Mouse (Mus musculus) liver, embryonic 11.5 days (tissue): ENCODE data around the gene Got1. TPM values are rescaled to one million over a fixed set of nuclear protein-coding genes. Genes with fewer than 3 reads are reported as not detected.
"Not testable (repeated sequence)": the region's sequence is repeated elsewhere in the genome, so short reads cannot be mapped to it uniquely, and the experiment has no call there.

Experiments used
- ATAC-seq: fragments of 200-750 bp; cut with Nextera tagmentation; replicated peaks from 2 replicates; pipeline ENCODE4 v1.8.0; 2017; ENCODE audit warnings: moderate number of reproducible peaks, mild to moderate bottlenecking, moderate TSS enrichment, moderate library complexity; ENCODE audit not compliant: low FRiP score
- DNase-seq: peaks from one replicate; pipeline ENCODE4 v3.0.0-alpha.2; 2017; ENCODE audit warnings: low spot score
- H3K27ac ChIP-seq: fragments of 300-500 bp; sonication (generic); 2 replicates; pipeline ENCODE4 v1.5.1; 2014; ENCODE audit warnings: mild to moderate bottlenecking, low read depth, low read length, control low read depth
- H3K27me3 ChIP-seq: fragments of 300-500 bp; sonication (generic); replicated peaks from 2 replicates; pipeline ENCODE4 v1.6.1; 2014; ENCODE audit warnings: low read length, mixed read lengths; ENCODE audit not compliant: control insufficient read depth, insufficient read depth
- H3K36me3 ChIP-seq: fragments of 300-500 bp; sonication (generic); 2 replicates; pipeline ENCODE4 v1.6.1; 2014; ENCODE audit warnings: mild to moderate bottlenecking, low read length, moderate library complexity, mixed read lengths; ENCODE audit not compliant: control insufficient read depth, insufficient read depth
- H3K4me1 ChIP-seq: fragments of 300-500 bp; sonication (generic); replicated peaks from 2 replicates; pipeline ENCODE4 v1.6.1; 2014; ENCODE audit warnings: low read length, mixed read lengths; ENCODE audit not compliant: control insufficient read depth, insufficient read depth
- H3K4me2 ChIP-seq: fragments of 300-500 bp; sonication (generic); 2 replicates; pipeline ENCODE4 v1.6.1; 2014; ENCODE audit warnings: mild to moderate bottlenecking, control low read depth, moderate library complexity
- H3K4me3 ChIP-seq: fragments of 300-500 bp; sonication (generic); 2 replicates; pipeline ENCODE4 v1.5.1; 2014; ENCODE audit warnings: low read depth, low read length, control low read depth
- H3K9ac ChIP-seq: fragments of 300-500 bp; sonication (generic); 2 replicates; pipeline ENCODE4 v1.6.1; 2014; ENCODE audit warnings: low read depth, low read length, control low read depth
- H3K9me3 ChIP-seq: fragments of 300-500 bp; sonication (generic); 2 replicates; pipeline ENCODE4 v1.6.1; 2016; ENCODE audit warnings: low read length, inconsistent platforms, mixed read lengths; ENCODE audit not compliant: control insufficient read depth
- WGBS: fragments of 180-500 bp; shearing (Covaris S2); extraction: QIAGEN DNeasy Blood & Tissue Kit; methylation state at CpG from one replicate; pipeline ENCODE4 v1.1.7; 2014; 5-methylcytosine and 5-hydroxymethylcytosine counted together
- polyA plus RNA-seq: library from polyadenylated mRNA; unstranded; fragments of >200 nt; fragmentation: Nextera tagmentation; extraction: Ambion mirVana; gene quantifications from 2 replicates; pipeline ENCODE4 v1.2.1, GENCODE M21; 2014

Gene Got1
- polyA plus RNA-seq, 1 experiment from 2014 or later: 33.7 TPM

DNA sequence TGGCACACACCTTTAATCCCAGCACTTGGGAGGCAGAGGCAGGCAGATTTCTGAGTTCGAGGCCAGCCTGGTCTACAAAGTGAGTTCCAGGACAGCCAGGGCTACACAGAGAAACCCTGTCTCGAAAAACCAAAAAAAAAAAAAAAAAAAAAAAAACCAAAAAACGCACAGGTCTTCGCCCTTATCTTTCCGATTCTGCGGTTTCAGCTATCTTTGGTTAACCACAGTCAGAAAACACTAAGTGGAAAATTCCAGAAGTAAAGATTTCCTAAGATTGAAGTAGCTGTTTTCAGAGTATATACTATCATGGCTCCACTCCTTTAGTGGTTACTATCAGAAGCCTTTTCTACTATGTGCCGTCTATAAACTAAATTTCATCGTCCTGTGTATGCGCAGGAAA, 20.8 kb downstream of the Got1 start:
- H3K27ac ChIP-seq, H3K4me1 ChIP-seq, ATAC-seq, H3K9ac ChIP-seq, H3K4me3 ChIP-seq, H3K4me2 ChIP-seq, DNase-seq, H3K9me3 ChIP-seq, H3K27me3 ChIP-seq: not testable (repeated sequence)
- H3K36me3 ChIP-seq: peaks cover 31% of the 10 kb centered on the region
- WGBS: 71% methylated on average over 8 of the region's 9 CpGs

DNA sequence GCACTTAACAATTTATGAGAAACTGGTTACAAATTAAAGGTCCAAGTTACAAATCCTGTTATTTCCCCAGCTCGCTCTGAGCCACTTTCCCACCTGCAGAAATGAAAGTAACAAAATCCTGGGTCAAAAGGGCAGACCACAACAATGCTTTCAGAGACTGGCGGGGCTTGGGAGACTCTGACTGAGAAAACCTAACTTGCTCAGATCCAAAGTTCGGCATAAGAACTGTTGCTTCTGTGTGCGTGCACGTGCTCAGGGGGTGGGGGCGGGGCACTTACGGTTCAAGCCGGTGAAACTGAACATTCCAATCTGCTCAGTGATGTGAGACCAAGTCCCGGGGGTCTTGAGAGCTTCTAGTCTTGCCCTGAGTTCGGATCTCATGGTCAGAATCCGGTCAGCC, 21.8 kb downstream of the Got1 start:
- Histone ChIP-seq H3K9me3 (no peaks in the 10 kb centered on the region), H3K4me3 (no peak overlapping the region), H3K36me3 (peaks cover 31% of the 10 kb centered on the region), H3K27ac (no peak overlapping the region), H3K9ac (no peak overlapping the region), H3K4me1 (no peaks in the 10 kb centered on the region), H3K4me2 (no peak overlapping the region), H3K27me3 (no peaks in the 10 kb centered on the region)
- ATAC-seq (no peak), DNase-seq (no peak)
- WGBS: 87% methylated on average over 11 of the region's 11 CpGs

- DNase-seq: no peak
- Histone ChIP-seq H3K27ac (no peak overlapping the region), H3K4me2 (no peak overlapping the region), H3K27me3 (peaks cover 5% of the 10 kb centered on the region; the same call in 1 of the 2 replicates), H3K4me1 (peaks cover 13% of the 10 kb centered on the region), H3K9me3 (no peaks in the 10 kb centered on the region), H3K4me3 (no peak overlapping the region), H3K9ac (no peak overlapping the region), H3K36me3 (peaks cover 22% of the 10 kb centered on the region)
- no peak for ATAC-seq
- WGBS: 85% methylated on average over 7 of the region's 7 CpGs
These were observed 25.5 kb downstream of the Got1 start for GRCm38 (mm10) chr19:43498874-43499273.

GRCm38 (mm10) chr19:43497440-43497839, 27.0 kb downstream of the Got1 start:
- DNase-seq: no peak
- H3K4me3 ChIP-seq: no peak overlapping the region
- H3K27me3 ChIP-seq: peaks cover 5% of the 10 kb centered on the region; the same call in 1 of the 2 replicates
- peaks cover 13% of the 10 kb centered on the region for H3K4me1 ChIP-seq
- ATAC-seq: no peak
- WGBS: 83% methylated on average over 7 of the region's 7 CpGs
- no peak overlapping the region for H3K27ac ChIP-seq
- H3K36me3 ChIP-seq: peaks cover 18% of the 10 kb centered on the region
- H3K9ac ChIP-seq: no peak overlapping the region
- H3K9me3 ChIP-seq: no peaks in the 10 kb centered on the region
- no peak overlapping the region for H3K4me2 ChIP-seq

DNA sequence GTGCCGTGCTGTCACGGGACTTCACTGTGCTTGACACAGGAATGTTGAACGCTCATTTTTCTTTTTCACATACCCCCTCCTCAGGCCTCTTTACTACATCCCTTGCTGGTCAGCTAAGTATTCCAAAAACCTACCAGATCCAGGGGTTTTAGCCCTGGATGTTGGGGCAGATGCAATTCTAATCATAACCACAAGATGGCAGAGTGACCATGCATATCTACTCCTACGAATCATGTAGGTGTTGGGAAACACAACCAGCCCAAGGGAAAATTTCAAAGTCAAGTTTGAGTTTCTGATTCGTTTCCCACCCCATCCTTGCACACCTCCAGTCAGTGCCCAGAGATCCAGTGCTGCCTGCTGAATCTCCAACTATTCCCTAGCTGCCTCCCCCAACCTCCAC, 28.6 kb downstream of the Got1 start:
- H3K4me3 ChIP-seq: no peak overlapping the region
- DNase-seq (peak; percentile 59), ATAC-seq (no peak)
- H3K4me2 ChIP-seq: no peak overlapping the region; the same call in 1 of the 2 replicates
- H3K4me1 ChIP-seq: peaks cover 13% of the 10 kb centered on the region
- H3K9ac ChIP-seq: no peak overlapping the region
- peaks cover 5% of the 10 kb centered on the region; the same call in 1 of the 2 replicates for H3K27me3 ChIP-seq
- 23% methylated on average over 5 of the region's 5 CpGs for WGBS
- H3K36me3 ChIP-seq: peaks cover 15% of the 10 kb centered on the region
- H3K27ac ChIP-seq: no peak overlapping the region
- H3K9me3 ChIP-seq: no peaks in the 10 kb centered on the region

- 7% methylated on average over 14 of the region's 14 CpGs for WGBS
- peak overlapping the region; percentile 63 for H3K4me2 ChIP-seq
- H3K9me3 ChIP-seq: no peaks in the 10 kb centered on the region
- H3K27ac ChIP-seq: peak overlapping the region; percentile 71
- H3K36me3 ChIP-seq: peaks cover 6% of the 10 kb centered on the region
- peaks cover 13% of the 10 kb centered on the region for H3K4me1 ChIP-seq
- peaks cover 5% of the 10 kb centered on the region; the same call in 1 of the 2 replicates for H3K27me3 ChIP-seq
- DNase-seq (peak; percentile 44), ATAC-seq (peak; percentile 88)
- peak overlapping the region; percentile 60 for H3K9ac ChIP-seq
- peak overlapping the region; percentile 37 for H3K4me3 ChIP-seq
These were observed 29.5 kb downstream of the Got1 start for GRCm38 (mm10) chr19:43494914-43495313.

- H3K9ac ChIP-seq: no peak overlapping the region; the same call in 1 of the 2 replicates
- H3K9me3 ChIP-seq: no peaks in the 10 kb centered on the region
- peaks cover 13% of the 10 kb centered on the region for H3K4me1 ChIP-seq
- no peak for ATAC-seq
- peaks cover 5% of the 10 kb centered on the region; the same call in 1 of the 2 replicates for H3K27me3 ChIP-seq
- H3K4me3 ChIP-seq: no peak overlapping the region
- 83% methylated on average over 6 of the region's 6 CpGs for WGBS
- H3K27ac ChIP-seq: no peak overlapping the region
- no peak for DNase-seq
- H3K36me3 ChIP-seq: peaks cover 3% of the 10 kb centered on the region; the same call in 1 of the 2 replicates
- no peak overlapping the region for H3K4me2 ChIP-seq
These were observed 30.5 kb downstream of the Got1 start for GRCm38 (mm10) chr19:43493878-43494277.

GRCm38 (mm10) chr19:43493316-43493715, 31.1 kb downstream of the Got1 start:
- ATAC-seq, H3K27ac ChIP-seq, H3K36me3 ChIP-seq, H3K9ac ChIP-seq, H3K27me3 ChIP-seq, H3K4me2 ChIP-seq, H3K4me3 ChIP-seq, DNase-seq, H3K9me3 ChIP-seq: not testable (repeated sequence)
- peaks cover 13% of the 10 kb centered on the region for H3K4me1 ChIP-seq
- WGBS: 75% methylated on average over 1 of the region's 1 CpGs

DNA sequence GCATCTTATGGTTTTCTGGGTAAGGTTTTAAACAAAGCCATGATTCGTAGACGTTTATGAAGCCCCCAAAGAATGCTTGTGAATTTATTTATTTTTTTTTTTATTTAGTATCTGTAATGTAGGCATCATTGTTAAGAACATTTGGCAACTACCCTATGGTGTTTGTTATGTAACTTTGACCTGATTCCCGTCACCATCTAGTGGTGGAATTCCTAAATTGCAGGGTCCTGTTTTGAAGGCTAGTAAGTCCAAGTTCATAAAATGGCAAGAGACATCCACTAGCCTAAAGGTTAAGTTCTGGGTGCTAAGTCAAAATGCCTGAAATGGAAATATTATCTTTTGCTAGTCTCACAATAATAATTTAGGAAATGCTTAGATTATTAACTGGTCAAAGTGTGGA, 37.0 kb downstream of the Got1 start:
- ATAC-seq (no peak), DNase-seq (no peak)
- Histone ChIP-seq H3K4me3 (no peak overlapping the region), H3K36me3 (no peaks in the 10 kb centered on the region), H3K27me3 (no peaks in the 10 kb centered on the region), H3K4me2 (no peak overlapping the region), H3K27ac (no peak overlapping the region), H3K4me1 (no peaks in the 10 kb centered on the region), H3K9me3 (no peaks in the 10 kb centered on the region), H3K9ac (no peak overlapping the region)
- WGBS: 35% methylated on average over 3 of the region's 3 CpGs
